Mouse (Mus musculus) splenic B cell, adult 2 months (primary cell): Measurements from ENCODE around the gene Cnnm1.
"Not testable (repeated sequence)": the region's sequence is repeated elsewhere in the genome, so short reads cannot be mapped to it uniquely, and the experiment has no call there.

Experiments
- DNase-seq: peaks from one replicate; pipeline ENCODE4 v3.0.0-alpha.2; 2011; ENCODE audit warnings: low read depth, low spot score
- H3K27me3 ChIP-seq: 2 replicates; pipeline ENCODE4 v1.6.1; 2012; ENCODE audit warnings: mild to moderate bottlenecking, low read length, moderate library complexity, mixed read lengths; ENCODE audit not compliant: control insufficient read depth, poor library complexity, insufficient read depth, severe bottlenecking
- H3K36me3 ChIP-seq: 2 replicates; pipeline ENCODE4 v1.6.1; 2012; ENCODE audit warnings: mild to moderate bottlenecking, low read length, moderate library complexity, mixed read lengths; ENCODE audit not compliant: control insufficient read depth, poor library complexity, insufficient read depth, severe bottlenecking

The Cnnm1 gene

GRCm38 (mm10) chr19:43478891-43479290 lies 38.7 kb downstream of the Cnnm1 start:
- peak; percentile 64 for DNase-seq
- Histone ChIP-seq H3K36me3 (no peaks in the 10 kb centered on the region), H3K27me3 (no peaks in the 10 kb centered on the region)

- DNase-seq: no peak
- H3K27me3 ChIP-seq: no peaks in the 10 kb centered on the region
- H3K36me3 ChIP-seq: no peaks in the 10 kb centered on the region
Observed at GRCm38 (mm10) chr19:43479431-43479830, 39.2 kb downstream of the Cnnm1 start.

- no peaks in the 10 kb centered on the region for H3K27me3 ChIP-seq
- DNase-seq: no peak
- no peaks in the 10 kb centered on the region for H3K36me3 ChIP-seq
Observed at GRCm38 (mm10) chr19:43480512-43480911, 40.3 kb downstream of the Cnnm1 start.

- peak; percentile 57 for DNase-seq
- Histone ChIP-seq H3K27me3 (no peaks in the 10 kb centered on the region), H3K36me3 (no peaks in the 10 kb centered on the region)
Observed at GRCm38 (mm10) chr19:43487429-43487828, 47.2 kb downstream of the Cnnm1 start.

GRCm38 (mm10) chr19:43493316-43493715 lies 53.1 kb downstream of the Cnnm1 start:
- not testable (repeated sequence) for H3K36me3 ChIP-seq, H3K27me3 ChIP-seq, DNase-seq

- Histone ChIP-seq H3K27me3 (no peaks in the 10 kb centered on the region), H3K36me3 (no peaks in the 10 kb centered on the region)
- DNase-seq: no peak
Observed at GRCm38 (mm10) chr19:43493878-43494277, 53.6 kb downstream of the Cnnm1 start.

- no peaks in the 10 kb centered on the region for H3K36me3 ChIP-seq
- DNase-seq: no peak
Observed at GRCm38 (mm10) chr19:43494914-43495313, 54.7 kb downstream of the Cnnm1 start.

GRCm38 (mm10) chr19:43495846-43496245 lies 55.6 kb downstream of the Cnnm1 start:
- H3K36me3 ChIP-seq: no peaks in the 10 kb centered on the region
- H3K27me3 ChIP-seq: no peaks in the 10 kb centered on the region
- DNase-seq: peak; percentile 73

More at GRCm38 (mm10) chr19:43494914-43495313, 54.7 kb downstream of the Cnnm1 start:
- H3K27me3 ChIP-seq: no peaks in the 10 kb centered on the region

- no peak for DNase-seq
- no peaks in the 10 kb centered on the region for H3K27me3 ChIP-seq
Observed at GRCm38 (mm10) chr19:43497440-43497839, 57.2 kb downstream of the Cnnm1 start.

GRCm38 (mm10) chr19:43498874-43499273 lies 58.6 kb downstream of the Cnnm1 start:
- Histone ChIP-seq H3K36me3 (no peaks in the 10 kb centered on the region), H3K27me3 (no peaks in the 10 kb centered on the region)
- DNase-seq: no peak

More at GRCm38 (mm10) chr19:43497440-43497839, 57.2 kb downstream of the Cnnm1 start:
- H3K36me3 ChIP-seq: no peaks in the 10 kb centered on the region

- Histone ChIP-seq H3K27me3 (no peaks in the 10 kb centered on the region), H3K36me3 (peaks cover 4% of the 10 kb centered on the region; the same call in 1 of the 2 replicates)
- DNase-seq: no peak
Observed at GRCm38 (mm10) chr19:43502630-43503029, 62.4 kb downstream of the Cnnm1 start.

- DNase-seq, H3K36me3 ChIP-seq, H3K27me3 ChIP-seq: not testable (repeated sequence)
Observed at GRCm38 (mm10) chr19:43503593-43503992, 63.4 kb downstream of the Cnnm1 start.

- Histone ChIP-seq H3K27me3 (no peaks in the 10 kb centered on the region), H3K36me3 (peaks cover 19% of the 10 kb centered on the region)
- no peak for DNase-seq
Observed at GRCm38 (mm10) chr19:43505441-43505840, 65.2 kb downstream of the Cnnm1 start.

GRCm38 (mm10) chr19:43510436-43511220 lies 70.4 kb downstream of the Cnnm1 start:
- H3K27me3 ChIP-seq: no peaks in the 10 kb centered on the region
- H3K36me3 ChIP-seq: peaks cover 32% of the 10 kb centered on the region
- no peak for DNase-seq

GRCm38 (mm10) chr19:43511621-43512620 lies 71.7 kb downstream of the Cnnm1 start:
- H3K36me3 ChIP-seq: peaks cover 32% of the 10 kb centered on the region
- peak; percentile 23 for DNase-seq
- H3K27me3 ChIP-seq: no peaks in the 10 kb centered on the region
